Mouse (Mus musculus) mouse embryonic stem cell (cell line): Measurements from ENCODE around the gene Sdhaf4.

Source experiments
- in situ Hi-C, 2 experiments: fragments of 300-500 bp; cut with MboI; formaldehyde crosslinking; loops; 1 replicate in 1 of 2; 3 replicates in 1 of 2; pipeline ENCODE4 v1.14.3; 2019 to 2020; ENCODE audit warnings: low sequenced_read_pairs in 2 of 2, low pct_unique_long_range_greater_than_20kb in 1 of 2, mixed read lengths in 1 of 2; ENCODE audit not compliant: unreplicated experiment in 1 of 2

Gene Sdhaf4

GRCm38 (mm10) chr1:23959415-23959732, 46.1 kb downstream of the Sdhaf4 start:
- in situ Hi-C loops, result no loop called here

- in situ Hi-C loops, result no loop called here
These were observed 46.6 kb downstream of the Sdhaf4 start for GRCm38 (mm10) chr1:23958668-23959414.

DNA sequence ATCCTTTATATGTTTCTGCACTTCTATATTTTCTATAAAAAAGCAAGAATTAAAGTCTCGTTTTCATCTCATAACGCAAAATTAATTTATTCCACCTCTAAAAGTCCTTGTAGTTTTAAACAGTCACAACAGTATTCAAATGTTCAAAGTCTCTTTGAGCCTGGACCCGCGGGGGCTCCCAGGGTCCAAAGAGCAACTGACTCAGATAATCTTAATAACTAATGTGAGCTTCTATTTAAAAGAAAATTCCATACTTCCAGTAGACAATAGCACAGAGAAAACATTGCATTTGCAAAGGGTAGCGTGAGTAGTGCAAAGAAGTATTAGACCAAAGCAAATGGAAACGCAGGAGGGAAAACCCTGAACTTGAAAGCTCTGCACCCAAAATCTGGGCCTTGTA, 47.4 kb downstream of the Sdhaf4 start:
- in situ Hi-C loops, result no loop called here

DNA sequence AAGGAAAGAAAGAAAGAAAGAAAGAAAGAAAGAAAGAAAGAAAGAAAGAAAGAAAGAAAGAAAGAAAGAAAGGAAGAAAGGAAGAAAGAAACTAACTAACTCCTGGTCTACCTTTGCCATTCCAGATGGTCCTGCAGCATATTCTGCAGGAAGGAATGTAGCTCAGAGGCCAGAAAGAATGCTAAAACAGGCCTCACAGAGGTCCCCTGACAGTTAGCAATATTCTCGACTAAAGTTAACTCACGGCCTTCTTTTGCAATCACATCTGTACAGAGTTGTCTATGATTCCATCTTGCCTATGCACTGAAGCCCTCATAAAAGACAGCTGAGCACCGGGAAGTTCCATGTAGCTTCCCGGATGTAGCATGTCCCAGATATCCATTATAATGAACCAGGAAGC, 49.9 kb downstream of the Sdhaf4 start:
- in situ Hi-C loops, result no loop called here

DNA sequence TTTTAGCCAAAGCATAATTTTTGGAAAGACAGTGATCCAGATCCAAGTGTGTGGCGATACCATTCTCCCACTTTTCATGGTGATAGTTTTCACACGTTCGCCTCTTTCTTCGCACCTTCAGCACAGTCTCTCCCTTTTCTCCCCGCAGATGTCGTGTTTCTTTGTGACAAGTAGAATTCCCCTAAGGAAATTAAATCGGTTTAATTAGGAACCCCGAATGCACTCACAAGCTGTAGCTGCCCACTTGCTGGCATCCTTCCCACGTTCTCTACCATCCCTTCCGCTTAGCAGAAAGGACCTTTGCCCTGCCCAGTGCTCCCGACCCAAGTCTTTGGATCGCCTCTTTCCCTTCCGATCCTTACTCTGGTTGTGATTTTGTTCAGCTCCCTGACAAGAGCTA, 51.5 kb downstream of the Sdhaf4 start:
- in situ Hi-C loops, result no loop called here

- in situ Hi-C loops, result no loop called here
These were observed 56.4 kb downstream of the Sdhaf4 start for GRCm38 (mm10) chr1:23948778-23949699.

DNA sequence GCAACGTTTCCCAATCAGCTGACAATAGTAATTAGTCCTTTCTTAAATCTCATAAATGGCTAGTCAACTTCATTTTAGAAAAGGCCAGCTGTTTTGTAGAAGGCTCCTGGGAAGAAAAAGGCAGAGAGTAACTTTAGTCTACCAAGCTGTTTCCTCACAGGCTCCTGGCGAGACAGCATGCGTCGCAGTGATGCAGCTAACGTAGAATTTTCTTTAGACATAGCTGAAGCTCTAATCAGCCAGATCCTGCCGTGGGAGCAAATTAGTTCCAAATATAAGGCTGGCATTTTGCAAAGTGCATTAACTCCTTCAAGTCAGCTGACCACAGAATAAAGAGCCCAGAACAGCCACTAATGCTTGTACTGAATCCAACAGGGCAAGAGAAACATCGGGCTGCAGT, 57.2 kb downstream of the Sdhaf4 start:
- in situ Hi-C loops, result no loop called here
